Mouse (Mus musculus): ENCODE data around the gene Srr. TPM values are rescaled to one million over a fixed set of nuclear protein-coding genes. Genes with fewer than 3 reads are reported as not detected.

The Srr gene
- total RNA-seq, 2 experiments from 2014 or later: 85.2 to 96.3 TPM

GRCm38 (mm10) chr11:74897678-74898516 lies 27.9 kb downstream of the Srr start, which contains the start of gene Tsr1:
TSS of gene Tsr1 (plus strand) at chr11:74898071.
- no peak for TF ChIP-seq CTCF (conservative IDR thresholded peaks at IDR 0.05)
- DNase-seq (ENCODE audit: low spot score in 2 of 2): peak; percentile 88 to 89
- Histone ChIP-seq H3K4me3 (peak within 1 kb of the TSS; percentile 82), H3K27ac (peak within 1 kb of the TSS; percentile 97)

DNA sequence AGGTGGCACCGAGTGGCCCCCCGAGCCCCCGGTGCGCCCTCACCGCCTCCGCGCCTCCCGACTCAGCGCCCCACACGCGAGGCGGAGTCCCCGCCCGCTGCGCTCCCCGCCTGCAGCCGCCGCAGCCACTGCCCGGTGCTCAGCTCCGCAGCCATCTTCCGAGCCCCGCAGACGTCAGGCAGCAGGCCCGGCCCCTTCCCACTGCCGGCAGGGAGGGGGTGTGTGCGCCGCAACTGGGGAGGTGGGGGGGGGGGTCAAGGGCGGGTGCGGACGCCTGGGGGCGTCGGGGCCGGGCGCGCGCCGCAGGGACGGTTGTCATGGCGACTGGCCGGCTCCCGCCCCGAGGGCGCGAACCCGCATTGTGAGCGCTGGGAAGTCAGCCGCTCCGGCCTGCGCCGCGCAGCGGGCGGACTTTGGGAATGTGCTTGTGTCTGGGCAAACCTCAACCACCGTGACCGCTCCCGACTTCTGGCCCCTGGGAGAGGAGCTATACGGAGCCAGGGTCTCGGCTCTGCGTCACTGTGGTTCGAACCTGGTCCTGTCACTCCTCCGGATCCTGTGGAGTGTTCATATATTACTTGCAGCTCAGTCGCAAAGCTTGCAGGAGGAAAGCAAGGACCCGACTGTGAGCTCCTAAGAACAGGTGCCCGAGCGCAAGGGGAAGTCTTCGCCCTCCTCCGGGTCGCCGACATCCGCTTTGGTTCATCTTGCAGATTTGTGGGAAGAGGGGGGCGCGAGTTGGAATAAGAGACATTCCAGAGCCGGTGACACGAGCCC lies 28.7 kb downstream of the Srr start, which contains the start of gene Sgsm2:
Sgsm2 (minus strand) TSS at position 160 of the 777 bp plus-strand sequence.
- peak; percentile 68 for DNase-seq (ENCODE audit: low spot score in 2 of 2)
- H3K4me3 ChIP-seq: peak within 1 kb of the TSS; percentile 82
- peak within 1 kb of the TSS; percentile 97 for H3K27ac ChIP-seq
- TF ChIP-seq CTCF (conservative IDR thresholded peaks at IDR 0.05): 0 out of 2 replicates have a peak, but pooled peaks have one; percentile 4

DNA sequence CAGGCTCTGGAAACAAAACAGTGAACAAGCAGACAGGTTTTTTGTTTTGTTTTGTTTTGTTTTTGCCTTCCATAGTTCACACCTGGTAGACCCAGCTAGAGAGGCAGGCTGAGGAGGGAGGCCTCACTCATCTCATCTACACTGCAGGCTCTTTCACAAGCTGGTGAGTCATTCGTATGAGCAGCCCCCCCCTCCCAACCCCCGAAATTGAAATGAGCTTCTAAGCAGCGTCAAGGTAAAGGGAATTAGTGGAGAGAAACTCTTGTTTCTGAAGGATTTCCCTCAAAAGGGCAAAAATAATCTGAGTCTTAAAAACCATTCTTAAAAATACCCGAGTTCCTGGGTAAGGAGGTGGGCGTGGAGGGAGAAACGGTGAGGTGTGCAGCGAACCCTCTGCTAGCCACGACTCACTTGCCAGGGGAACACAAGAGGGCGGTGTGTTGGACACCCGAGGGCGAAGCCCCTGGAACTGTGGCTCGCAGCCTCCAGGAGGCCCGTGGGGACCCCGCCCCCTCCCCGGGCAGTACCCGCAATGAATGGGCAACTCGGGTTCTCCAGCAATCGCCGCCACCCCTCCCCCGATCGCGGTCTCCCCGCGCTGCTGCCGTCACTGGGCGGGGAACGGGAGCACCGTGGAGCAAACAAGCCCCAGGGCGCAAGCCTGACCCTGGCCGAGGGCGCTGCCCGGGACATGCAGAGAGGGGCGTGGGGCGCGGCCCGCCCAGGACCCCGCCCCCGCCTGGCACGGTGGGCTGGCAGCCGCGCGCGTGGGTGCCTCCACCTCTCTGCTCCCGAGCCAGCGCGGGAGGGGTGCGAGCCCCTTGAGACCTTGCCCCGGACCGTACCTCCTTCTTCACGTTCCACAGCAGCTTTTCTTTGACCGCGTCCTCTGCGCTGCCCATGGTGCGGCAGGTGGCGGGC lies 29.5 kb downstream of the Srr start:
- TF ChIP-seq CTCF (conservative IDR thresholded peaks at IDR 0.05): peak; percentile 63
- peak; percentile 52 to 62 for DNase-seq (ENCODE audit: low spot score in 2 of 2)
- Histone ChIP-seq H3K27ac (peak overlapping the region; percentile 97), H3K4me3 (peak overlapping the region; percentile 82)

DNA sequence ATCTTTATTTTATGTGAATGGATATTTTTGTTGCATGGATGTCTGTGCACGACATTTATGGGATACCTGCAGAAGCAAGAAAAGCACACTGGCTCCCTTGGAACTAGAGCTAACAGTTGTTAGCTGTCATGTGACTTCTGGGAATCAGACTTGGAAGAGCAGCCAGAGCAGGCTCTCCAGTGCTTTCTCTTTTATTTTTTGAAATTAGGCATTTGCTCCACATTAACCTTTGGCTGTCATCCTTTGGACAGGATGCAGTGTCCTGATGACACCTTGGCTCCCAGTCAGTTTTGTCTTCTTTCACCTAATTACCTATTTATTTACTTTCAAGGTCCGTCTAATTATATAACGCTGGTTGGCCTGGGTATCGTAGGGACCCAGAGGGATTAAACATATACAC lies 31.1 kb downstream of the Srr start:
- DNase-seq (ENCODE audit: low spot score in 2 of 2): no peak
- peak overlapping the region; percentile 82; the same call in 1 of the 2 replicates for H3K4me3 ChIP-seq
- TF ChIP-seq CTCF (conservative IDR thresholded peaks at IDR 0.05): no peak
- H3K27ac ChIP-seq: peak overlapping the region; percentile 97

- no peak for TF ChIP-seq CTCF (conservative IDR thresholded peaks at IDR 0.05)
- peak in 1 of 2 experiments; percentile 8 for DNase-seq (ENCODE audit: low spot score in 2 of 2)
- H3K4me3 ChIP-seq: no peak overlapping the region
Measured at GRCm38 (mm10) chr11:74883098-74883497, 42.6 kb downstream of the Srr start.

DNA sequence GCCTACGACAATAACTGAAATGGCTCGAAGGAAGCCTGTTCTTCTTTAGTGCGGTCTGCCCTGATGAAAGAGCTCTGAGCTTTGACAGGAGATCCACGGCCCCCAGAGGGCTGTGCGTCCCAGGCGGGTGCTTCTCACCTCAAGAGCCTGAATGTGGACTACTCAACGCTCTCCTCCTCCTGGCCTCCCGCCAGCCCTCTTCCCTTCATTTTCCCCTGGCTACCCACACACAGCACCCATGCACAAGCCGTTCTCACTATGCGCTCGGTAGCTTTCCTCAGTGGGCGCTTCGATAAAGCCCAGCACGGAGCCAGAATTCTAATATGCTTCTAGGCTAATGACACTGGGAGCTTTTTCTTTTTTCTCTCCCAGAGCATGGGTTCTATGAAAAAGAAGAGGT lies 43.8 kb downstream of the Srr start:
- peak overlapping the region; percentile 75 for H3K27ac ChIP-seq
- TF ChIP-seq CTCF (conservative IDR thresholded peaks at IDR 0.05): no peak
- H3K4me3 ChIP-seq: no peak overlapping the region
- peak in 1 of 2 experiments; percentile 39 for DNase-seq (ENCODE audit: low spot score in 2 of 2)

More at GRCm38 (mm10) chr11:74883098-74883497, 42.6 kb downstream of the Srr start:
- peak overlapping the region; percentile 75 for H3K27ac ChIP-seq

DNA sequence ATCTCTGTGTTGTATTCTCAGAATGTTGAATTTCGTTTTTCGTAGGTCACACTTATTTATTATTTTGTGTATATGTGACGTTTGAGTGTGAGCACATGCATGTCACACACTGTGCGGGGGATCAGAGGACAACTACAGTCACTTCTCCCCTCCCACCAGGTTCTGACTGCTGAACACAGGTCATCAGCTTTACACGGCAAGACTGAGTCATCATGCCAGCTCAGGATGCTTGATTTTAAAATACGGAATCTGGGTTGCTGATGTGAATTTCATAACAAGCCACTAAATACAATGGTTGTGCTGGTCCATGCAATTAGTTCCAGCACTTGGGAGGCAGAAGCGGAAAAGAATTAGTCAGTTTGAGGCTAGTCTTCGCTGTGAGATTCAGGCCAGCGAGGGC lies 44.7 kb downstream of the Srr start:
- TF ChIP-seq CTCF (conservative IDR thresholded peaks at IDR 0.05): no peak
- DNase-seq (ENCODE audit: low spot score in 2 of 2): no peak
- no peak overlapping the region for H3K4me3 ChIP-seq
- H3K27ac ChIP-seq: peak overlapping the region; percentile 75

- TF ChIP-seq CTCF (conservative IDR thresholded peaks at IDR 0.05): no peak
- Histone ChIP-seq H3K27ac (peak overlapping the region; percentile 90), H3K4me3 (peak overlapping the region; percentile 45)
- peak; percentile 66 to 82 for DNase-seq (ENCODE audit: low spot score in 2 of 2)
Measured at GRCm38 (mm10) chr11:74876801-74877200, 48.9 kb downstream of the Srr start.

DNA sequence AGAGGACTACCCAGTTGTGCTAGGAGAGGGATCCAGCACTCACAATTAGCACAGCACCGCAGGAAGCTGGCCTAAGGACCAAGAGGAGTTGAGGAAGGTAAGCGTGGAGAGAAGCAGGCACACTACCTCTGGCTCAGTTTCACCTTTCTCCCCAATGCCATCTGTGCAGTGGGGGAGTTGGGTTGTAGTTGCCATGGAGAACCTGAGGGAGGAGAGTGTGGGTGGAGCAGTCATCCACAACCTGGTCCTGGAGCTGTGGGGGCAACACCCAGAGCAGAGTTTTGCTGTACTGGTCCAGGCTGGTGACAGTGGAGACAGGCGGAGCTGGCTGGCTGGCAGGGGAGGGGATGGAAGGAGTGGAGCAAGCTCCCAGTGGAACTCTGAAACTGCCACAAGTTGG lies 51.1 kb downstream of the Srr start:
- peak; percentile 51 to 58 for DNase-seq (ENCODE audit: low spot score in 2 of 2)
- no peak for TF ChIP-seq CTCF (conservative IDR thresholded peaks at IDR 0.05)
- Histone ChIP-seq H3K27ac (peak overlapping the region; percentile 90), H3K4me3 (no peak overlapping the region)

- peak; percentile 62 to 75 for DNase-seq (ENCODE audit: low spot score in 2 of 2)
Measured at GRCm38 (mm10) chr11:74870991-74871622, 54.6 kb downstream of the Srr start.

DNA sequence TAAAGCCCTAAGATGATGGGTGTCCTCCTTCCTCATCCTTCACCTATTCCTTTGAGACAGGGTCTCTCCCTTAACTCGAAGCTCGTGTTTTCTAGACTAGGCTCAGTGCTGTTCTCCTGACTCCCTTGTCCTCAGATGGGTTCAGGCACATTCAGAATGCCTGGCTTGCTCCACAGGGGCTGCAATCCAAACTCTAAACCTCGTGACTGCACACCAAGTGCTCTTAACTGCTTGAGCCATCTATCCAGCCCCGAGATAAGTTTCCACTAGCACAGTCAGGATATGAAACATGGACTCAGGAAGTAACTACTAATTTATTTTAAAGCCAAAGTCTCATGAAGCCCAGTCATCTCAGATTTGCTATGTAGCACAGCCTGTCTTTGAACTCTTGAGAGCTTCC lies 55.2 kb downstream of the Srr start:
- Histone ChIP-seq H3K27ac (peak overlapping the region; percentile 83), H3K4me3 (no peak overlapping the region)
- no peak for DNase-seq (ENCODE audit: low spot score in 2 of 2)
- TF ChIP-seq CTCF (conservative IDR thresholded peaks at IDR 0.05): no peak

More at GRCm38 (mm10) chr11:74870991-74871622, 54.6 kb downstream of the Srr start:
- Histone ChIP-seq H3K4me3 (no peak overlapping the region), H3K27ac (peak overlapping the region; percentile 83)
- peak; percentile 67 for TF ChIP-seq CTCF (conservative IDR thresholded peaks at IDR 0.05)
